Mouse (Mus musculus): ENCODE measurements around the gene Nisch. TPM values are rescaled to one million over a fixed set of nuclear protein-coding genes. Genes with fewer than 3 reads are reported as not detected.

Gene Nisch
- total and polyA plus RNA-seq, 2 experiments from 2014 or later: 274 to 398 TPM

DNA sequence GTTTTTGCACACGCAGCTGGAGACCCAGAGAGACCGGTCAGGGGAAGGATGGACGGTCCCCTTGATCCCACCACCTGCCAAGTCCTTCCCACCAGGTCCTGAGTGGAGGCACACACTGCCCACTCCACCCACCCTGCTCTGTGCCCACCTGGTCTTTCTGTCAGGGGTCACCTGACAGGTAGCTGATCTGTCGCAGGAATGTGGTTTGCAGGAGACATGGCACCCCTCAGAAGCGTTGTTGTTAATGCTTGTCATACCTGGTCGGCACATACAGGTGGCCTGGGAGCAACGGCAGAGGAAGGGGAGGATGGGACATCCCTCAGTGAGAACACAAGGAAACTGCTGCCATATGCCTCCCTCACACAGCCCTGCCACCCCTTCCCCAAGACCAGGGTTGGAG lies 55.6 kb downstream of the Nisch start:
- 91% methylated on average over 7 of the region's 7 CpGs for WGBS
- DNase-seq (ENCODE audit: low spot score) (no peak), ATAC-seq (ENCODE audit: low FRiP score) (no peak)
- H3K4me1 ChIP-seq (ENCODE audit: insufficient read depth, low read length): no peaks in the 10 kb centered on the region; the same call in 1 of the 2 replicates
- H3K9me3 ChIP-seq (ENCODE audit: low read length): no peaks in the 10 kb centered on the region
- H3K27me3 ChIP-seq (ENCODE audit: insufficient read depth, low read length): no peaks in the 10 kb centered on the region
- H3K4me2 ChIP-seq (ENCODE audit: low read depth, low read length, poor library complexity, severe bottlenecking): no peak overlapping the region
- no peak overlapping the region for H3K27ac ChIP-seq (ENCODE audit: low read depth, low read length)
- TF ChIP-seq CTCF (IDR thresholded peaks at IDR 0.05): no peak
- H3K36me3 ChIP-seq (ENCODE audit: insufficient read depth, low read length): no peaks in the 10 kb centered on the region
- no peak overlapping the region for H3K4me3 ChIP-seq (ENCODE audit: low read depth, low read length)
- no peak overlapping the region for H3K9ac ChIP-seq (replicated peaks; ENCODE audit: low read length, poor library complexity, severe bottlenecking)

GRCm38 (mm10) chr14:31160196-31161150 lies 56.3 kb downstream of the Nisch start:
- Histone ChIP-seq H3K9ac (replicated peaks; ENCODE audit: low read length, poor library complexity, severe bottlenecking) (no peak overlapping the region), H3K27me3 (ENCODE audit: insufficient read depth, low read length) (no peaks in the 10 kb centered on the region), H3K4me2 (ENCODE audit: low read depth, low read length, poor library complexity, severe bottlenecking) (no peak overlapping the region), H3K36me3 (ENCODE audit: insufficient read depth, low read length) (no peaks in the 10 kb centered on the region), H3K4me3 (ENCODE audit: low read depth, low read length) (no peak overlapping the region), H3K9me3 (ENCODE audit: low read length) (no peaks in the 10 kb centered on the region), H3K4me1 (ENCODE audit: insufficient read depth, low read length) (no peaks in the 10 kb centered on the region; the same call in 1 of the 2 replicates), H3K27ac (ENCODE audit: low read depth, low read length) (no peak overlapping the region)
- DNase-seq (ENCODE audit: low spot score): no peak
- no peak for TF ChIP-seq CTCF (IDR thresholded peaks at IDR 0.05)
- WGBS: 82% methylated on average over 27 of the region's 27 CpGs
- no peak for ATAC-seq (ENCODE audit: low FRiP score)

GRCm38 (mm10) chr14:31145694-31146093 lies 71.1 kb downstream of the Nisch start:
- 93% methylated on average over 11 of the region's 11 CpGs for WGBS

DNA sequence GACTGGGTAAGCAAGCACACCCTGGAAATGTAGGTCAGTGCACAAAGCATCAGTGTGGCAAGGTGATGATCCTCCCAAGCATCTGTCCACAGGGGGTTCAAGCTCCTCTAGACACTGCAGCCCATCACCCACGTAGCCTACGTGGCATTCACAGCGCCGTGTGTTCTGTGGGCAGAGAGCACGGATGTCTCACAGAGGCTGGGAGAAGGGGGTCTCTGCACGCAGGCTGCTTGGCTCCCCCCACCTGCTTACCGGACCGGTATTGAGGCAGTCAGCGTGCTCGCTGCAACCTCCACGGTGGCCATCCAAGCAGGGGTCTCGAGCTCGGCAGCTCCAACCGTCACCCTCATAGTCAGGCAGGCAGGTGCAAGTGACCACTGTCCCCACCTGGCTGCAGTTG lies 75.7 kb downstream of the Nisch start:
- no peak overlapping the region for H3K27ac ChIP-seq (ENCODE audit: low read depth, low read length)
- no peaks in the 10 kb centered on the region for H3K27me3 ChIP-seq (ENCODE audit: insufficient read depth, low read length)
- over 99% methylated on average over 14 of the region's 14 CpGs for WGBS
- no peak for DNase-seq (ENCODE audit: low spot score)
- H3K9ac ChIP-seq (replicated peaks; ENCODE audit: low read length, poor library complexity, severe bottlenecking): no peak overlapping the region
- no peak for TF ChIP-seq CTCF (IDR thresholded peaks at IDR 0.05)
- no peak overlapping the region for H3K4me2 ChIP-seq (ENCODE audit: low read depth, low read length, poor library complexity, severe bottlenecking)
- no peak overlapping the region for H3K4me3 ChIP-seq (ENCODE audit: low read depth, low read length)
- ATAC-seq (ENCODE audit: low FRiP score): no peak
- H3K36me3 ChIP-seq (ENCODE audit: insufficient read depth, low read length): peaks cover 14% of the 10 kb centered on the region
- H3K9me3 ChIP-seq (ENCODE audit: low read length): no peaks in the 10 kb centered on the region
- no peaks in the 10 kb centered on the region for H3K4me1 ChIP-seq (ENCODE audit: insufficient read depth, low read length)

More at GRCm38 (mm10) chr14:31145694-31146093, 71.1 kb downstream of the Nisch start:
- Histone ChIP-seq H3K27me3 (ENCODE audit: insufficient read depth, low read length) (no peaks in the 10 kb centered on the region), H3K4me1 (ENCODE audit: insufficient read depth, low read length) (no peaks in the 10 kb centered on the region), H3K4me2 (ENCODE audit: low read depth, low read length, poor library complexity, severe bottlenecking) (no peak overlapping the region), H3K27ac (ENCODE audit: low read depth, low read length) (no peak overlapping the region), H3K36me3 (ENCODE audit: insufficient read depth, low read length) (no peaks in the 10 kb centered on the region; the same call in 1 of the 2 replicates), H3K9me3 (ENCODE audit: low read length) (no peaks in the 10 kb centered on the region), H3K4me3 (ENCODE audit: low read depth, low read length) (no peak overlapping the region), H3K9ac (replicated peaks; ENCODE audit: low read length, poor library complexity, severe bottlenecking) (no peak overlapping the region)
- ATAC-seq (ENCODE audit: low FRiP score) (no peak), DNase-seq (ENCODE audit: low spot score) (no peak)
- TF ChIP-seq CTCF (IDR thresholded peaks at IDR 0.05): no peak

DNA sequence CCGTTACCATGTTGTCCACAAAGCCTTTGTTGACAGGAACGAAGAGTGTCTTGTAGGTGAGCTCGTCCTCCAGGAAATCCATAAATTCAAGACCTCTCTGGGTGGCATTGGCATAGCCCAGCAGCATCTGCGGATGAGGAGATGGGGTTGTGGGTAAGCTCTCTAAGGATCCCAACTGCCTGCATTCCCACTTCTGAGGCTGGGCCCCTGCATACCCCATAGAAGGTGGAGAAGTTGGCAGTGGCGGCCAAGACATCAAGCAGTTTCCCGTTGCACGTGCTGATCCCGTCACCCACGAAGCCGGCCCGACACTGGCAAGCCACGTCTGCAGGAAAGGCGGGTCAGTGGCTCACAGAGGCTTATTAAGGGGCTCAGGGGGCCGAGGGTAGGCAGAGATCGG lies 76.6 kb downstream of the Nisch start:
- 91% methylated on average over 15 of the region's 15 CpGs for WGBS
- Histone ChIP-seq H3K27me3 (ENCODE audit: insufficient read depth, low read length) (no peaks in the 10 kb centered on the region), H3K4me3 (ENCODE audit: low read depth, low read length) (no peak overlapping the region), H3K36me3 (ENCODE audit: insufficient read depth, low read length) (peaks cover 14% of the 10 kb centered on the region), H3K4me1 (ENCODE audit: insufficient read depth, low read length) (no peaks in the 10 kb centered on the region), H3K9me3 (ENCODE audit: low read length) (no peaks in the 10 kb centered on the region), H3K9ac (replicated peaks; ENCODE audit: low read length, poor library complexity, severe bottlenecking) (no peak overlapping the region), H3K27ac (ENCODE audit: low read depth, low read length) (no peak overlapping the region), H3K4me2 (ENCODE audit: low read depth, low read length, poor library complexity, severe bottlenecking) (no peak overlapping the region)
- no peak for TF ChIP-seq CTCF (IDR thresholded peaks at IDR 0.05)
- ATAC-seq (ENCODE audit: low FRiP score) (no peak), DNase-seq (ENCODE audit: low spot score) (no peak)

DNA sequence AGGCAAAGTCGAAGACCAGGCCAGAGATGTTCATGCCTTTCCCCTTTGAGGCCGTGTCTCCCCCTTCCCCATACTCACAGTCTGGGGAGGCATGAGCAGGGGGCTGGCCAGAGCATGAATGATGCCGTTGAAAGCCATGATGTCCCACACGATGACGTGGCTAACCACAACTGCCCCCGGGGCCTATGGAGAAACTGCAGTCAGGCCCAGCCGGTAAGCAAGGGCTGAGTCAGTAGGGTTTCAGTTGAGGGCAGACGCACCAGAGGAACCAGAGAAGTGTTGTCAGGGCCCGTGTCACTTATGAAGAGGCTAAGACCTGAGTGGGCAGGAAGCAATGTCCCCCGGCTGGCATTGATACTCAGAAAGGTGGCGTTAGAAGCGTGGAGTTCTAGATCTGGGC lies 77.1 kb downstream of the Nisch start:
- TF ChIP-seq CTCF (IDR thresholded peaks at IDR 0.05): no peak
- no peaks in the 10 kb centered on the region for H3K9me3 ChIP-seq (ENCODE audit: low read length)
- no peak for DNase-seq (ENCODE audit: low spot score)
- no peak overlapping the region for H3K9ac ChIP-seq (replicated peaks; ENCODE audit: low read length, poor library complexity, severe bottlenecking)
- no peaks in the 10 kb centered on the region for H3K27me3 ChIP-seq (ENCODE audit: insufficient read depth, low read length)
- no peak overlapping the region for H3K4me3 ChIP-seq (ENCODE audit: low read depth, low read length)
- no peaks in the 10 kb centered on the region for H3K4me1 ChIP-seq (ENCODE audit: insufficient read depth, low read length)
- ATAC-seq (ENCODE audit: low FRiP score): no peak
- 93% methylated on average over 12 of the region's 12 CpGs for WGBS
- no peak overlapping the region for H3K27ac ChIP-seq (ENCODE audit: low read depth, low read length)
- H3K4me2 ChIP-seq (ENCODE audit: low read depth, low read length, poor library complexity, severe bottlenecking): no peak overlapping the region
- H3K36me3 ChIP-seq (ENCODE audit: insufficient read depth, low read length): peaks cover 14% of the 10 kb centered on the region
